Comparison of ENCODE assay signal across 9 mouse cellular contexts in the genomic region with DNA sequence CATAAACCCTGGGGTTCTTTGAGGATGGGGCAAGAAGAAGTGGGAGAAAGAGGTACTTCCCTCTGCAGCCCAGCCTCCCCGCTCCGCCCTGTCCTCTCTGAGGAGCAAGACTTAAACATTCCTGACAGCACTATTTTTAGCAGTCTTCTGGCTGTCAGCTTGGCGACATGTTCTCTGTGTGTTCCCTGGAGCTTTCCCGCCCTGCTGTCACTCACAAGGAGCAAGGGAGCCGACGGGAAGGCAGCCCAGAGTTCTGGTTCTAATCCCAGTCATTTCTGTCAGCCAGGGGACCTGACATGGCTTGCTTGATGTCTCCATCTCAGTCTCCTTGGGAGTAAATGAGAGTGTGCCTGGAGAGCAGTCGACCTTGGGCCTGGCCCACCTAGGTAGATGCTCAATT. TPM values are rescaled to one million over a fixed set of nuclear protein-coding genes. Genes with fewer than 3 reads are reported as not detected.
DNase-seq lines count a peak whose midpoint lies in the region; ATAC-seq and TF ChIP-seq lines count a peak whose summit lies in the region.
"Had no signal": no experiment of that assay in that cellular context is flagged by ENCODE, and none has a peak within 500 bp of the region (broad histone marks: within the 10 kb centered on the region; RNA-seq: fewer than 3 reads in every experiment).

No protein-coding gene starts in this region.

- no peaks in the 10 kb centered on the region for H3K4me1 ChIP-seq in lung, embryonic 14.5 days (ENCODE audit: insufficient read depth)
- H3K4me1 ChIP-seq in intestine, embryonic 15.5 days (replicated peaks) = no peaks in the 10 kb centered on the region
- H3K4me1 ChIP-seq: limb, embryonic 13.5 days had no signal

- ATAC-seq in lung, embryonic 14.5 days (ENCODE audit: insufficient read depth) = no peak
- no peak for ATAC-seq in intestine, embryonic 15.5 days
- no peak for ATAC-seq in activated CD4-positive, CD25-positive, alpha-beta regulatory T cell, adult 4 months

- TF ChIP-seq CTCF in brain, embryonic 14.5 days (IDR thresholded peaks at IDR 0.05; ENCODE audit: borderline replicate concordance, extremely low read depth, insufficient read depth, insufficient read length) = no peak
- TF ChIP-seq CTCF in lung, embryonic 14.5 days (IDR thresholded peaks at IDR 0.05; ENCODE audit: low read depth) = no peak

- TF ChIP-seq POLR2A in brain, embryonic 14.5 days (IDR thresholded peaks at IDR 0.05; ENCODE audit: borderline replicate concordance, extremely low read depth, insufficient read depth, insufficient read length, poor library complexity, severe bottlenecking) = no peak

- H3K9me3 ChIP-seq in lung, embryonic 14.5 days (ENCODE audit: low read depth, low read length) = no peaks in the 10 kb centered on the region
- H3K9me3 ChIP-seq in intestine, embryonic 15.5 days = no peaks in the 10 kb centered on the region
- H3K9me3 ChIP-seq: limb, embryonic 13.5 days had no signal

- no peaks in the 10 kb centered on the region for H3K27me3 ChIP-seq in lung, embryonic 14.5 days (ENCODE audit: insufficient read depth, low read length)
- no peaks in the 10 kb centered on the region for H3K27me3 ChIP-seq in intestine, embryonic 15.5 days (replicated peaks)
- H3K27me3 ChIP-seq: limb, embryonic 13.5 days had no signal

- peak; percentile 10 to 11 for DNase-seq in frontal cortex, postnatal 10 days (ENCODE audit: low spot score in 2 of 2)
- no peak for DNase-seq in frontal cortex, postnatal 25 days (ENCODE audit: low spot score in 2 of 2)
- DNase-seq in brain, embryonic 14.5 days (ENCODE audit: low read depth) = peak; percentile 62
- peak; percentile 39 to 51 for DNase-seq in heart, adult 9 months (ENCODE audit: low spot score in 2 of 2)
- peak; percentile 11 for DNase-seq in lung, embryonic 14.5 days
- DNase-seq in neural tube, embryonic 10.5 days (ENCODE audit: extremely low spot score, low spot score) = no peak

- H3K9ac ChIP-seq in lung, embryonic 14.5 days = no peak overlapping the region
- H3K9ac ChIP-seq in intestine, embryonic 15.5 days = no peak overlapping the region
- H3K9ac ChIP-seq: limb, embryonic 13.5 days had no signal

- H3K4me2 ChIP-seq in lung, embryonic 14.5 days = no peak overlapping the region
- H3K4me2 ChIP-seq in intestine, embryonic 15.5 days (replicated peaks) = no peak overlapping the region
- H3K4me2 ChIP-seq: limb, embryonic 13.5 days had no signal

- 17% methylated on average over 7 of the region's 7 CpGs for WGBS in lung, embryonic 14.5 days
- 43% methylated on average over 7 of the region's 7 CpGs for WGBS in intestine, embryonic 15.5 days

- H3K4me3 ChIP-seq in lung, embryonic 14.5 days (ENCODE audit: low read depth, low read length) = no peak overlapping the region
- no peak overlapping the region for H3K4me3 ChIP-seq in intestine, embryonic 15.5 days (replicated peaks)
- H3K4me3 ChIP-seq: limb, embryonic 13.5 days had no signal

- no peaks in the 10 kb centered on the region for H3K36me3 ChIP-seq in lung, embryonic 14.5 days (ENCODE audit: insufficient read depth)
- no peaks in the 10 kb centered on the region for H3K36me3 ChIP-seq in intestine, embryonic 15.5 days
- H3K36me3 ChIP-seq: limb, embryonic 13.5 days had no signal

- no peak overlapping the region for H3K27ac ChIP-seq in lung, embryonic 14.5 days (ENCODE audit: low read depth)
- no peak overlapping the region for H3K27ac ChIP-seq in intestine, embryonic 15.5 days
- H3K27ac ChIP-seq: limb, embryonic 13.5 days had no signal

RNA-seq across cellular contexts. Expression of a gene that starts 40.0 kb away (rescaled TPM):
- 0.10 and 0.34 TPM in 2 replicates for polyA plus RNA-seq in brain, embryonic 14.5 days (2012; rRNA removed)
- polyA plus RNA-seq in lung, embryonic 14.5 days (2014; fragmentation: Nextera tagmentation; extraction: Ambion mirVana) = 10.9 and 11.4 TPM in 2 replicates
- polyA plus RNA-seq in intestine, embryonic 15.5 days (2015; fragmentation: Nextera tagmentation; extraction: Ambion mirVana) = 0.98 and 1.3 TPM in 2 replicates
- polyA plus RNA-seq in activated CD4-positive, CD25-positive, alpha-beta regulatory T cell, adult 4 months (2017; shearing (Covaris generic)) = not detected

Comparison
In these comparisons a context has a peak if more than half of its experiments do, and no peak if none do; other contexts are left out.
1. DNase-seq: peak in frontal cortex, postnatal 10 days (2 of 2), brain, embryonic 14.5 days (single experiment), heart, adult 9 months (2 of 2) and lung, embryonic 14.5 days (single experiment); none in frontal cortex, postnatal 25 days (0 of 2) and neural tube, embryonic 10.5 days (single experiment).